Mouse (Mus musculus): ENCODE data around the gene Rtl3. TPM values are rescaled to one million over a fixed set of nuclear protein-coding genes. Genes with fewer than 3 reads are reported as not detected.

Gene Rtl3
- polyA plus RNA-seq (2012; ENCODE audit: low replicate concordance): not detected in 2 replicates

DNA sequence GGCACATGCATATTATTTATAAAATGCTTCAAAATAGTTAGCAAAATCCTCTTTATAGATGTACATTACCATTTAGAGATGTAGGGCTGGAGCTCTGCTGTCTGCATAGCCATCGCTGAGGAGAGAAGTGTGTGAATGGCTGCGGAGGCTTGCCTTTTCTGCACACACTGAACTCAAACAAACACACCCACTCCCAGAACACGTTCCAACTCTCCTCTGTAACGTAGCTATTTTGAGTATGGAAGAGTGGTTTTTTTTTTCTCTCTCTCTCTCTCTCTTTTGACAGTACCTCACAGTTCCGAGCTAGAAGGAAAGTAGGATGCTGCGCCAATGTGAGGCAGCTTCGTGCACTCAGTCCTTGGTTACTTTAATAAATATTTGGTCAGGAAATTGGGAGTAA, at the start of gene Rtl3:
Rtl3 (minus strand) TSS at position 236 of the 400 bp plus-strand sequence.

Other genes starting within 250 kb of the Rtl3 start
- 0.07 TPM in 1 of 2 replicates, not detected in the other for gene Cysltr1, start 237.0 kb downstream of the Rtl3 start, polyA plus RNA-seq (2012; ENCODE audit: low replicate concordance)
- gene Lpar4, start 80.0 kb upstream of the Rtl3 start, polyA plus RNA-seq (2012; ENCODE audit: low replicate concordance): not detected in 2 replicates
- gene P2ry10, start 247.8 kb upstream of the Rtl3 start, polyA plus RNA-seq (2012; ENCODE audit: low replicate concordance): 1.8 and 4.1 TPM in 2 replicates